Mouse (Mus musculus) liver, embryonic 14.5 days (tissue): ENCODE results near the gene Olfr56.

Experiments
- CTCF ChIP-seq: IDR thresholded peaks from 2 replicates; pipeline ENCODE4 v1.5.1; 2016; ENCODE audit warnings: antibody characterized with exemption, low read depth, control low read depth
- EP300 ChIP-seq: IDR thresholded peaks from 2 replicates; pipeline ENCODE4 v1.6.1; 2016; ENCODE audit warnings: antibody characterized with exemption, low read depth

GRCm38 (mm10) chr11:49095367-49095766 is 116.7 kb downstream of the Olfr56 start:
- TF ChIP-seq CTCF (no peak), EP300 (no peak)
